In the genomic region with DNA sequence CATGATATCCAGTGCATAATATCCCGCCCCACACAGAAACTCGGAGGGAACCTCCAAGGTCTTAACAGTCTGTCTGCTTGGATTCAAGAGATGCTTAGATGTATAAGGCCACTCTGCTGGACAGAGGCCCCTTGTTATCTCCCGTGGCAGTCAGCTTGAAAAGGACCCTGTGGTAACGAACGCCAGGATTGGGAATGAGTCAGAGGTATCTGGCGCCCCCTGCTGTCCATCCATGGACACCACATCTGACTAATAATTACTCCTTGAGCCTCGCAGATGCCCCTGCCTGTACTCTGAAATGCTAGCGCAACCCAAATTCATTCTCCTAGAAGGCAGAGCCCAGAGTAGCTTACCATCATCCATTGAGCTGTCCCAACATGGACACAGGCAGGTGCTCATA, we compare ENCODE assay signal across 9 mouse cellular contexts. TPM values are rescaled to one million over a fixed set of nuclear protein-coding genes. Genes with fewer than 3 reads are reported as not detected.
A peak's percentile ranks its signal among the peaks of the same experiment; 100 is the strongest.
DNase-seq lines count a peak whose midpoint lies in the region; ATAC-seq and TF ChIP-seq lines count a peak whose summit lies in the region.
"Had no signal": no experiment of that assay in that cellular context is flagged by ENCODE, and none has a peak within 500 bp of the region (broad histone marks: within the 10 kb centered on the region; RNA-seq: fewer than 3 reads in every experiment).

No protein-coding gene starts in this region.

- DNase-seq in CD4-positive, CD25-positive, alpha-beta regulatory T cell, adult 2 months (ENCODE audit: low read depth, low spot score) = peak; percentile 80
- peak; percentile 85 for DNase-seq in adrenal gland, postnatal 14 days
- peak; percentile 89 for DNase-seq in embryonic facial prominence, embryonic 10.5 days (ENCODE audit: low spot score)
- DNase-seq in kidney, postnatal 0 days (ENCODE audit: low spot score) = peak; percentile 90
- peak; percentile 28 to 42 (median 30) for DNase-seq in liver, embryonic 14.5 days (ENCODE audit: low read depth in 3 of 3, low spot score in 3 of 3)
- peak; percentile 88 for DNase-seq in neural tube, embryonic 10.5 days (ENCODE audit: extremely low spot score, low spot score)
- DNase-seq in thymus, postnatal 0 days (ENCODE audit: low spot score) = peak; percentile 59

- H3K27me3 ChIP-seq in embryonic facial prominence, embryonic 10.5 days (replicated peaks; ENCODE audit: low read depth, poor library complexity, severe bottlenecking) = peaks cover 14% of the 10 kb centered on the region
- 0 out of 2 replicates have a peak, but pooled peaks cover 10% of the 10 kb centered on the region for H3K27me3 ChIP-seq in heart, embryonic 14.5 days (ENCODE audit: control insufficient read depth, insufficient read depth, low read length)
- H3K27me3 ChIP-seq in kidney, postnatal 0 days (ENCODE audit: insufficient read depth, low read length) = no peaks in the 10 kb centered on the region
- no peaks in the 10 kb centered on the region for H3K27me3 ChIP-seq in liver, embryonic 14.5 days (ENCODE audit: control insufficient read depth, insufficient read depth, low read length)

- peak; percentile 91 for TF ChIP-seq CTCF in kidney, postnatal 0 days (IDR thresholded peaks at IDR 0.05; ENCODE audit: low read depth)
- TF ChIP-seq CTCF in liver, embryonic 14.5 days (IDR thresholded peaks at IDR 0.05; ENCODE audit: low read depth) = peak; percentile 91

- no peak overlapping the region for H3K27ac ChIP-seq in embryonic facial prominence, embryonic 10.5 days (replicated peaks)
- H3K27ac ChIP-seq in heart, embryonic 14.5 days (replicated peaks in 1 of 2; ENCODE audit: control insufficient read depth in 1 of 2, insufficient read depth in 1 of 2, low read depth in 2 of 2, low read length in 2 of 2) = no peak overlapping the region
- no peak overlapping the region for H3K27ac ChIP-seq in kidney, postnatal 0 days
- no peak overlapping the region for H3K27ac ChIP-seq in liver, embryonic 14.5 days

- no peaks in the 10 kb centered on the region for H3K36me3 ChIP-seq in embryonic facial prominence, embryonic 10.5 days (replicated peaks)
- no peaks in the 10 kb centered on the region for H3K36me3 ChIP-seq in heart, embryonic 14.5 days (ENCODE audit: control insufficient read depth, insufficient read depth, low read length)
- no peaks in the 10 kb centered on the region for H3K36me3 ChIP-seq in kidney, postnatal 0 days (ENCODE audit: insufficient read depth, low read length)
- no peaks in the 10 kb centered on the region for H3K36me3 ChIP-seq in liver, embryonic 14.5 days (replicated peaks; ENCODE audit: control insufficient read depth, insufficient read depth, low read depth)

- H3K4me1 ChIP-seq in embryonic facial prominence, embryonic 10.5 days = peaks cover 15% of the 10 kb centered on the region
- H3K4me1 ChIP-seq in heart, embryonic 14.5 days (ENCODE audit: control insufficient read depth in 2 of 2, insufficient read depth in 2 of 2, low read length in 2 of 2) = peaks cover 0 to 4% of the 10 kb centered on the region in 2 experiments; a peak in 2 of 4 replicates
- H3K4me1 ChIP-seq in kidney, postnatal 0 days (replicated peaks; ENCODE audit: insufficient read depth, low read length) = no peaks in the 10 kb centered on the region; the same call in 1 of the 2 replicates
- peaks cover 0 to 6% of the 10 kb centered on the region in 2 experiments; a peak in 1 of 4 replicates for H3K4me1 ChIP-seq in liver, embryonic 14.5 days (replicated peaks; ENCODE audit: control insufficient read depth in 2 of 2, insufficient read depth in 2 of 2, low read length in 1 of 2)

- peak overlapping the region; percentile 26; the same call in 1 of the 2 replicates for H3K4me2 ChIP-seq in heart, embryonic 14.5 days (ENCODE audit: low read length)
- no peak overlapping the region for H3K4me2 ChIP-seq in kidney, postnatal 0 days (ENCODE audit: low read length)
- H3K4me2 ChIP-seq in liver, embryonic 14.5 days (ENCODE audit: low read depth) = peak overlapping the region; percentile 45

- no peak for TF ChIP-seq EP300 in liver, embryonic 14.5 days (IDR thresholded peaks at IDR 0.05; ENCODE audit: low read depth)

- no peak overlapping the region for H3K9ac ChIP-seq in heart, embryonic 14.5 days (ENCODE audit: low read length)
- H3K9ac ChIP-seq in kidney, postnatal 0 days (ENCODE audit: low read depth, low read length) = no peak overlapping the region
- no peak overlapping the region for H3K9ac ChIP-seq in liver, embryonic 14.5 days (replicated peaks)

- H3K4me3 ChIP-seq in embryonic facial prominence, embryonic 10.5 days = no peak overlapping the region
- no peak overlapping the region for H3K4me3 ChIP-seq in heart, embryonic 14.5 days (ENCODE audit: control insufficient read depth in 1 of 2, insufficient read depth in 1 of 2, low read depth in 1 of 2, low read length in 2 of 2)
- H3K4me3 ChIP-seq in kidney, postnatal 0 days (replicated peaks; ENCODE audit: low read depth, low read length) = no peak overlapping the region
- H3K4me3 ChIP-seq in liver, embryonic 14.5 days (ENCODE audit: insufficient read depth in 1 of 2, low read depth in 2 of 2, low read length in 2 of 2) = peak overlapping the region in 1 of 2 experiments; percentile 1; a peak in 1 of 4 replicates

- ATAC-seq in heart, embryonic 14.5 days (ENCODE audit: insufficient number of reproducible peaks, insufficient read depth, low FRiP score, low read depth) = no peak
- ATAC-seq in kidney, postnatal 0 days (replicated peaks; ENCODE audit: low FRiP score, low read depth) = peak; percentile 36; the same call in 1 of the 2 replicates
- 0 out of 2 replicates have a peak, but pooled peaks have one; percentile 28 for ATAC-seq in liver, embryonic 14.5 days (ENCODE audit: insufficient read depth)

- no peaks in the 10 kb centered on the region for H3K9me3 ChIP-seq in embryonic facial prominence, embryonic 10.5 days
- H3K9me3 ChIP-seq in heart, embryonic 14.5 days (ENCODE audit: control insufficient read depth, low read length) = no peaks in the 10 kb centered on the region
- no peaks in the 10 kb centered on the region for H3K9me3 ChIP-seq in kidney, postnatal 0 days (replicated peaks; ENCODE audit: low read length)
- no peaks in the 10 kb centered on the region for H3K9me3 ChIP-seq in liver, embryonic 14.5 days (ENCODE audit: control insufficient read depth, low read length)

- 6% methylated on average over 8 of the region's 8 CpGs for WGBS in embryonic facial prominence, embryonic 10.5 days
- 7% methylated on average over 8 of the region's 8 CpGs for WGBS in heart, embryonic 14.5 days
- 8% methylated on average over 8 of the region's 8 CpGs for WGBS in kidney, postnatal 0 days
- WGBS in liver, embryonic 14.5 days (ENCODE audit: insufficient replicate concordance) = 8% methylated on average over 8 of the region's 8 CpGs

RNA-seq across cellular contexts. Expression of a gene that starts 0.9 kb away (rescaled TPM):
- not detected in 2 replicates for total RNA-seq in adrenal gland, postnatal 14 days (2021)
- polyA plus RNA-seq in embryonic facial prominence, embryonic 10.5 days (2016; fragmentation: Nextera tagmentation; extraction: Ambion mirVana) = 0.05 TPM in 1 of 2 replicates, not detected in the other
- not detected in 2 replicates for polyA plus RNA-seq in heart, embryonic 14.5 days (2014; fragmentation: Nextera tagmentation; extraction: Ambion mirVana)
- polyA plus RNA-seq in kidney, postnatal 0 days (2015; fragmentation: Nextera tagmentation; extraction: Ambion mirVana) = 1.0 and 1.3 TPM in 2 replicates
- 0.18 TPM in 1 of 2 replicates, not detected in the other for polyA plus RNA-seq in liver, embryonic 14.5 days (2012; rRNA removed)
- polyA plus RNA-seq in liver, embryonic 14.5 days (2014; fragmentation: Nextera tagmentation; extraction: Ambion mirVana) = 0.10 TPM in 1 of 2 replicates, not detected in the other
- polyA plus RNA-seq in thymus, postnatal 0 days (2015; fragmentation: Nextera tagmentation; extraction: Ambion mirVana) = 2.0 and 4.0 TPM in 2 replicates
- total RNA-seq: gastrocnemius, adult 8-10 months had no signal

RNA-seq across cellular contexts. Expression of a gene that starts 6.0 kb away (rescaled TPM):
- total RNA-seq in adrenal gland, postnatal 14 days (2021) = 264 and 268 TPM in 2 replicates
- 341 and 342 TPM in 2 replicates for polyA plus RNA-seq in embryonic facial prominence, embryonic 10.5 days (2016; fragmentation: Nextera tagmentation; extraction: Ambion mirVana)
- polyA plus RNA-seq in heart, embryonic 14.5 days (2014; fragmentation: Nextera tagmentation; extraction: Ambion mirVana) = 521 and 566 TPM in 2 replicates
- polyA plus RNA-seq in kidney, postnatal 0 days (2015; fragmentation: Nextera tagmentation; extraction: Ambion mirVana) = 467 and 534 TPM in 2 replicates
- 98.4 and 99.3 TPM in 2 replicates for polyA plus RNA-seq in liver, embryonic 14.5 days (2012; rRNA removed)
- 230 and 237 TPM in 2 replicates for polyA plus RNA-seq in liver, embryonic 14.5 days (2014; fragmentation: Nextera tagmentation; extraction: Ambion mirVana)
- 459 and 464 TPM in 2 replicates for polyA plus RNA-seq in thymus, postnatal 0 days (2015; fragmentation: Nextera tagmentation; extraction: Ambion mirVana)

RNA-seq across cellular contexts. Expression of a gene that starts 30.2 kb away (rescaled TPM):
- total RNA-seq in adrenal gland, postnatal 14 days (2021) = not detected in 2 replicates
- not detected in 2 replicates for polyA plus RNA-seq in embryonic facial prominence, embryonic 10.5 days (2016; fragmentation: Nextera tagmentation; extraction: Ambion mirVana)
- polyA plus RNA-seq in heart, embryonic 14.5 days (2014; fragmentation: Nextera tagmentation; extraction: Ambion mirVana) = not detected in 2 replicates
- not detected in 2 replicates for polyA plus RNA-seq in kidney, postnatal 0 days (2015; fragmentation: Nextera tagmentation; extraction: Ambion mirVana)
- polyA plus RNA-seq in liver, embryonic 14.5 days (2012; rRNA removed) = not detected in 2 replicates
- polyA plus RNA-seq in liver, embryonic 14.5 days (2014; fragmentation: Nextera tagmentation; extraction: Ambion mirVana) = not detected in 2 replicates
- not detected in 2 replicates for polyA plus RNA-seq in thymus, postnatal 0 days (2015; fragmentation: Nextera tagmentation; extraction: Ambion mirVana)
- total RNA-seq: gastrocnemius, adult 8-10 months had no signal

RNA-seq across cellular contexts. Expression of a gene that starts 42.2 kb away (rescaled TPM):
- not detected in 2 replicates for total RNA-seq in adrenal gland, postnatal 14 days (2021)
- not detected in 2 replicates for polyA plus RNA-seq in embryonic facial prominence, embryonic 10.5 days (2016; fragmentation: Nextera tagmentation; extraction: Ambion mirVana)
- not detected in 2 replicates for polyA plus RNA-seq in heart, embryonic 14.5 days (2014; fragmentation: Nextera tagmentation; extraction: Ambion mirVana)
- not detected in 2 replicates for polyA plus RNA-seq in kidney, postnatal 0 days (2015; fragmentation: Nextera tagmentation; extraction: Ambion mirVana)
- not detected in 2 replicates for polyA plus RNA-seq in liver, embryonic 14.5 days (2012; rRNA removed)
- polyA plus RNA-seq in liver, embryonic 14.5 days (2014; fragmentation: Nextera tagmentation; extraction: Ambion mirVana) = not detected in 2 replicates
- not detected in 2 replicates for polyA plus RNA-seq in thymus, postnatal 0 days (2015; fragmentation: Nextera tagmentation; extraction: Ambion mirVana)
- total RNA-seq: gastrocnemius, adult 8-10 months had no signal

RNA-seq across cellular contexts. Expression of a gene that starts 53.5 kb away (rescaled TPM):
- total RNA-seq in adrenal gland, postnatal 14 days (2021) = not detected in 2 replicates
- not detected in 2 replicates for polyA plus RNA-seq in embryonic facial prominence, embryonic 10.5 days (2016; fragmentation: Nextera tagmentation; extraction: Ambion mirVana)
- polyA plus RNA-seq in heart, embryonic 14.5 days (2014; fragmentation: Nextera tagmentation; extraction: Ambion mirVana) = not detected in 2 replicates
- not detected in 2 replicates for polyA plus RNA-seq in kidney, postnatal 0 days (2015; fragmentation: Nextera tagmentation; extraction: Ambion mirVana)
- not detected in 2 replicates for polyA plus RNA-seq in liver, embryonic 14.5 days (2012; rRNA removed)
- not detected in 2 replicates for polyA plus RNA-seq in liver, embryonic 14.5 days (2014; fragmentation: Nextera tagmentation; extraction: Ambion mirVana)
- polyA plus RNA-seq in thymus, postnatal 0 days (2015; fragmentation: Nextera tagmentation; extraction: Ambion mirVana) = not detected in 2 replicates
- total RNA-seq: gastrocnemius, adult 8-10 months had no signal

Comparison
In these comparisons a context has a peak if more than half of its experiments do, and no peak if none do; other contexts are left out.
1. DNase-seq: peak in every context shown above with its lines; median percentile 90 in kidney, postnatal 0 days; 89 in embryonic facial prominence, embryonic 10.5 days; 88 in neural tube, embryonic 10.5 days; 85 in adrenal gland, postnatal 14 days; 80 in CD4-positive, CD25-positive, alpha-beta regulatory T cell, adult 2 months; 59 in thymus, postnatal 0 days; 30 in liver, embryonic 14.5 days.